Mouse (Mus musculus) macrophage (primary cell): ENCODE results near the gene Clba1. TPM values are rescaled to one million over a fixed set of nuclear protein-coding genes. Genes with fewer than 3 reads are reported as not detected.
A peak's percentile ranks its signal among the peaks of the same experiment; 100 is the strongest.

ENCODE experiments used
- H3K27ac ChIP-seq: fragments of 350-480 bp; formaldehyde crosslinking; 2 replicates; pipeline ENCODE4 v1.9.0; 2021
- H3K36me3 ChIP-seq: fragments of 350-480 bp; formaldehyde crosslinking; 2 replicates; pipeline ENCODE4 v1.9.0; 2021; ENCODE audit errors: inconsistent target
- H3K4me3 ChIP-seq: fragments of 350-480 bp; formaldehyde crosslinking; 2 replicates; pipeline ENCODE4 v1.9.0; 2021; ENCODE audit errors: inconsistent target
- H3K79me2 ChIP-seq: fragments of 350-480 bp; formaldehyde crosslinking; 2 replicates; pipeline ENCODE4 v1.9.0; 2021; ENCODE audit errors: inconsistent target
- WGBS: methylation state at CpG from one replicate; pipeline ENCODE4 v1.1.7; 2026; ENCODE audit warnings: inconsistent platforms; ENCODE audit not compliant: missing documents; 5-methylcytosine and 5-hydroxymethylcytosine counted together
- polyA plus RNA-seq: library from polyadenylated mRNA; stranded (reverse); fragments of 250-400 nt; gene quantifications from 3 replicates; pipeline ENCODE4 v1.2.4, GENCODE M21; 2018; ENCODE audit warnings: inconsistent platforms

Clba1 gene
- polyA plus RNA-seq, 1 experiment from 2014 or later, result 1.9 TPM

DNA sequence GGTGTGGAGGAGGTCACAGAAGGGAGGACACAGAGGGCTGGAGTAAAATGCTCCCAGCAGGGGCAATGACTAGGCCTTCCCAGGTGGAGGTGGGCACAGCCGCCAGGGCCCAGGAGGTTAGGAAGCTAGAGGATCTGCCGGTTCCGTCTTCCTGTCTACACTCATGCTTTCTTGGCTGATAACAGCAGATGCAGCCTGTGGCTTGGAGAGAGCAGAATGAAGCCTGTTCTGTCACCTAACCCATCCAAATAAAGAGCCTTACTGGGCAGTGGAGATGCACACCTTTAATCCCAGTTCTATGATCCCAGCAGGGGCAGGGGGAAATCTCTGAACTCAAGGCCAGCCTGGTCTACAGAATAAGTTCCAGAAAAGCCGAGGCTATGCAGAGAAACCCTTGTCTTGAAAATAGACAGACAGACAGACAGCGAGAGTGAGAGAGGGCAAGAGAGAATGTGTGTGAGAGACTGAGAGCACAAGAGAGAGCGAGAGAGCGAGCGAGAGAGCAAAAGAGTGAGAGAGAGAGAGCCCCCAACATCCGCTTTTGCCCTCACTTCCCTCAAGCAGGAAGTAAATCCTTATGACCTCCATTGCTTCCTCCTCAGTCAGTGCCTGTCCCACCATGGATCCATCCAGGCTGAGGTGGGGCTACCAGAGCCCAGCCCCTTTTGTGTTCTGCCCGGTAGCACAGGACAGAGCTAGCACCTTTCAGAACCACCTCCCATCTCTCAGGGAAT, 9.3 kb upstream of the Clba1 start:
- 88% methylated on average over 10 of the region's 10 CpGs for WGBS
- Histone ChIP-seq H3K79me2 (peaks cover 11% of the 10 kb centered on the region), H3K36me3 (no peaks in the 10 kb centered on the region), H3K27ac (no peak overlapping the region), H3K4me3 (no peak overlapping the region)

DNA sequence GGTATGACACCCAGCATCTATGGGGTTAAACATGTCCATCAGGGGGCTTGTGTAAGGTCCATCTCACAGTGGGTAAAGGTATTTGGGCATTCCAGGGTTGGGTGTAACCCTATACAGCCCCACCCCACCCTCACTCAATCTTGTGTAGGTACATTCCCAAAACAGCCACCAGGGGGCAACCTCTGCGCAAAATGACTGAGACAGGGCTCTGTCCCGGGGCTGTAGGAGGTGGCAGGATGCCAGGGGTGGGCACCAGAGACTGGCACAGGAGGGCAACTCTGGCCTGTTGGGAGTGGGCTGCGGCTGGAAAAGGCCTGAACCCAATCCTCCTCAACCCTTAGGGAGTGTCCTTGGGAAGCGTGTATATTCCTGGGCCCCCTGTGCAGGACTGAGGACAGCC, 8.3 kb upstream of the Clba1 start:
- no peak overlapping the region for H3K27ac ChIP-seq
- H3K4me3 ChIP-seq, result no peak overlapping the region
- no peaks in the 10 kb centered on the region for H3K36me3 ChIP-seq
- 25% methylated on average over 4 of the region's 4 CpGs for WGBS
- H3K79me2 ChIP-seq, result no peaks in the 10 kb centered on the region; the same call in 1 of the 2 replicates

DNA sequence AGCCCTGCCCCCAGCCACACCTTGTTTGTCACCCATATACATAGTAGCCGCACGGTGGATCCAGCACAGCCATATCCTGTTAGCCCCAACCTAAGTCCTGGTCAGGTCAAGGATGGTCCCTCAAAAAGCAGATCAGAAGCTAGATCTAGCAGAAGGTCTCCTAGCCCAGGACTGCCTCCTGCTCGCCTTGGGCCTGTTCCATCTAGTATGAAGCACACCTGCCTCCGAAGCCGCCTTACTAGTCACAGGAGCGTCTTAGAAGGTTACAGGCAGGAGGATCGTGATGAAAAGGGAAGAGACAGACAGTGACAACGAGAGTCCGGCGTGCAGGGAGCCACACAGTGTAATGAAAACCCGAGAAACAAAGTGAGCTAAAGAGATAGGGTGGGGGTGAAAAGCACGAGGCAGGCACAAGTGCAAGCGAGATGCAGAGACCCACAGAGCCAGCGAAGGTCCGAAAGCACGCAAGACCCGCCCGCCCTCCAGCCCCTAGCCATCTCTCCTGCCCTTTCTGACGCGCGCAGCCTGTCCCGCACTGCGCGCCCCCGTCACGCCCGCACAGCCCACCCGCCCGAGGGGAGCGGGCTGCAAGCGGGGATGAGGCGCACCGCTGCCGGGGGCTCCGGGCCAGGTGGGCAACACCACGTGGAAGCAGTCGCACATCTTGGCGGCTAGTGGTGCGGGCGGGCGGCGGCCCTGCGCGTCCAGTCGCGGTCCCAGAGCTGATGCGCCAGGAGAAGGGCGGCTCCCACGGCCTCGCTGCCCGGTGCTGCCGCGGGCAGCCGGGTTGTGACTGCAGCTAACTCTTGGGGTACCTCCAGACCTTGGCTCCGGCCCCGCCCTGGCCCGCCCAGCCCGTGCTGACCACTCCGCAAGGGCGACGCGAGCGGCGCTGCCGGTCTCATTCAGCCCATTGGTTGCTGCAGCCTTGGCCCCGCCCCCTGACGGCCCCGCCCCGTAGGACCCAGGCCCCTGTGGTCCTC, 6.6 kb upstream of the Clba1 start, which contains the start of gene Ahnak2:
Gene Ahnak2 (minus strand): TSS at position 794 of the 983 bp plus-strand sequence.
- Histone ChIP-seq H3K36me3 (no peaks in the 10 kb centered on the region), H3K4me3 (no peak within 1 kb of the TSS; the same call in 1 of the 2 replicates)
- 18% methylated on average over 20 of the region's 69 CpGs for WGBS

GRCm38 (mm10) chr12:112802917-112803316, 5.8 kb upstream of the Clba1 start:
- Histone ChIP-seq H3K4me3 (no peak overlapping the region), H3K36me3 (no peaks in the 10 kb centered on the region), H3K27ac (no peak overlapping the region), H3K79me2 (no peaks in the 10 kb centered on the region)
- 59% methylated on average over 2 of the region's 3 CpGs for WGBS

More for the DNA sequence above, 6.6 kb upstream of the Clba1 start, which contains the start of gene Ahnak2:
- Histone ChIP-seq H3K27ac (no peak within 1 kb of the TSS), H3K79me2 (no peaks in the 10 kb centered on the region)

- H3K79me2 ChIP-seq, result no peaks in the 10 kb centered on the region
- WGBS, result 31% methylated on average over 11 of the region's 13 CpGs
These were observed 4.7 kb upstream of the Clba1 start for GRCm38 (mm10) chr12:112804046-112804445.

DNA sequence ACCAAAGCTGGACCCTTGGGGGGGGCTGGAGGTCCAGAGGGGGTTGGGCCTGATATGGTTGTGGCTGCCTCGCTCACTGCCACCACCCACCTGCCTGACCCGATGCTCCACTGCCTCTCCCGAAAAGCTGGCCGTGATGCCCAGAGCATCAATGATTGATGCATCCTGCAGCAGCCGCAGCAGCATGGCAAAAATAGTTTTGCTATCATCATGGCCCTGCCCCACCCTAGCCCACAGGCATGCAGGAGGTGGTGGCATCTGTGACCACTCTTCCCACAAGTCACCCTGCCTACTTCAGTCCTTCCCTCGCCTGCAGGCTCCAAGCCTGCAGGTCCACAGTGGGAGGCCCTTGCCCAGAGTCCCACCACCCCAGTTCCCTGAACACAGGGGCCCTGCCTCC, 2.7 kb upstream of the Clba1 start:
- H3K4me3 ChIP-seq, result no peak overlapping the region
- H3K79me2 ChIP-seq, result no peaks in the 10 kb centered on the region
- 52% methylated on average over 6 of the region's 6 CpGs for WGBS
- no peaks in the 10 kb centered on the region for H3K36me3 ChIP-seq
- H3K27ac ChIP-seq, result no peak overlapping the region

More at GRCm38 (mm10) chr12:112804046-112804445, 4.7 kb upstream of the Clba1 start:
- Histone ChIP-seq H3K27ac (no peak overlapping the region), H3K4me3 (no peak overlapping the region), H3K36me3 (no peaks in the 10 kb centered on the region)

DNA sequence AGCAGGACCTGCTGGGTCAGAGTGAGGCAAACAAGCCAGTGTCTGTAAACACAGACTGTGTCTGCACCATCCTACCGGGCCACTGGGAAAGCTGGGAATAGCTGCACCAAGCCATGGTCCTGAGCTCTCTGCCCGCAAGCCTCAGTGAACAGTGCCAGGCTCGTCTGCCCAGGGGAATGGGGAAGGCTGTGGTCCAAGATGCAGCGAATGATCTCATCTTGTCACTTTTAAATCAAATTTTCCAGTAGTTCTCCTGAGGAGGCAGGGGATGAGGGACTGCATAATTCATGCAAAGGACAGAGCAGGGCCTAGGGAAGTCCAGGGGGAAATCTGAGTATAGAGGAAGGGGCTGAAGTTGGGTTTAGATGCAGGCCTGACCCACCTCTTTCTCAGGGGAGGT, 941 bp upstream of the Clba1 start:
- H3K27ac ChIP-seq, result no peak overlapping the region
- no peak overlapping the region for H3K4me3 ChIP-seq
- H3K36me3 ChIP-seq, result no peaks in the 10 kb centered on the region
- no peaks in the 10 kb centered on the region for H3K79me2 ChIP-seq
- WGBS, result 98% methylated on average over 4 of the region's 4 CpGs

DNA sequence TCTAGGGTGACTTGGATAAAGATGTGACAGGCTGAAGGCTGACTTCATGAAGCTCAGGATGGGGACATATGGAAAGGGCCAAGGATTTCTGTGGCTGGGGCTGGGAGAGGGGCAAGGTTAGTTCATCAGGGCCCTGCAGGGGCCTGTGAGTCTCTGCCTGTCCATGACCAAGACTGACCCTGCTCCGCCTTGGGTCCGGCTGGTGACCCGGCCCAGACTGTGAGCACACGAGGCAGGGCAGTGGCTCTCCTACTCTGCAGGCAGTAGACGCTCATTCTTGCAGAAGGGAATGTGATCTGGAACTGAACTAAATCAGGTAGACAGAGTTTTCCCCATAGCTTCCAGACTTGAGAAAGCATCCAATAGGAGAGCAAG, 538 bp upstream of the Clba1 start:
- H3K36me3 ChIP-seq, result no peaks in the 10 kb centered on the region
- no peak overlapping the region for H3K27ac ChIP-seq
- H3K79me2 ChIP-seq, result no peaks in the 10 kb centered on the region
- WGBS, result 91% methylated on average over 5 of the region's 5 CpGs
- H3K4me3 ChIP-seq, result no peak overlapping the region; the same call in 1 of the 2 replicates

GRCm38 (mm10) chr12:112809641-112810040, 904 bp downstream of the Clba1 start:
- H3K27ac ChIP-seq, result no peak overlapping the region
- H3K4me3 ChIP-seq, result peak overlapping the region; percentile 44
- WGBS, result 23% methylated on average over 8 of the region's 8 CpGs
- H3K79me2 ChIP-seq, result no peaks in the 10 kb centered on the region
- H3K36me3 ChIP-seq, result no peaks in the 10 kb centered on the region

GRCm38 (mm10) chr12:112810092-112810885, 1.6 kb downstream of the Clba1 start:
- no peaks in the 10 kb centered on the region for H3K79me2 ChIP-seq
- H3K36me3 ChIP-seq, result no peaks in the 10 kb centered on the region
- H3K27ac ChIP-seq, result no peak overlapping the region
- WGBS, result 83% methylated on average over 19 of the region's 19 CpGs
- no peak overlapping the region for H3K4me3 ChIP-seq

DNA sequence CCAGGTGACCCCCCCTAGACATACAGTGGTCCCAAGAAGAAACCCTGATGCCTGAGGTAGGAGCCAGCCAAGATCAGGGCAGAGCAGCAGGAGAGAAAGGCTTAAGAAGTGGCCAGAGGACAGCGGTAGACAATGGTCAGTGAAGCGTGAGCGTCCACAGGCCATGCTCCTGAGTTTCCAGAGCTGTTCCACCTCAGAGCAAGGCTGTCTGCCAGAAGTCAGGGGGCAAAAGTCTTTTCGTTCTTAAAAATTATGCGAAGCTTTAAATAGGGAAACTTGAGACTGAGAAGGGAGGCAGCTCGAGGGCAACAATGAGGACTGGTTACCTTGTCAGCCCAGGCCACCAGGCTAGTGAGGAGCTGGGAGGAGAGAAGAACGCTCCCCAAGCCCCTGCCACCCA, 4.6 kb downstream of the Clba1 start:
- WGBS, result 98% methylated on average over 7 of the region's 7 CpGs

GRCm38 (mm10) chr12:112814682-112815470, 6.1 kb downstream of the Clba1 start:
- Histone ChIP-seq H3K36me3 (peaks cover 16% of the 10 kb centered on the region; the same call in 1 of the 2 replicates), H3K27ac (no peak overlapping the region), H3K79me2 (peaks cover 15% of the 10 kb centered on the region), H3K4me3 (no peak overlapping the region)
- 96% methylated on average over 13 of the region's 14 CpGs for WGBS

More for the DNA sequence above, 4.6 kb downstream of the Clba1 start:
- H3K79me2 ChIP-seq, result no peaks in the 10 kb centered on the region
- H3K27ac ChIP-seq, result no peak overlapping the region
- H3K4me3 ChIP-seq, result no peak overlapping the region
- H3K36me3 ChIP-seq, result 0 out of 2 replicates have a peak, but pooled peaks cover 2% of the 10 kb centered on the region

- Histone ChIP-seq H3K4me3 (no peak overlapping the region), H3K27ac (no peak overlapping the region), H3K79me2 (peaks cover 29% of the 10 kb centered on the region), H3K36me3 (peaks cover 29% of the 10 kb centered on the region; the same call in 1 of the 2 replicates)
- 56% methylated on average over 4 of the region's 4 CpGs for whole genome bisulfite sequencing
These were observed 7.6 kb downstream of the Clba1 start for GRCm38 (mm10) chr12:112816294-112816693.
